Mouse (Mus musculus) cerebellum, adult 18-20 months (tissue): ENCODE measurements around the gene Mpzl2.
A peak's percentile ranks its signal among the peaks of the same experiment; 100 is the strongest.
"Not testable (repeated sequence)": the region's sequence is repeated elsewhere in the genome, so short reads cannot be mapped to it uniquely, and the experiment has no call there.

Source experiments
- DNase-seq, 2 experiments: peaks; one replicate each; pipeline ENCODE4 v3.0.0; 2021

Gene Mpzl2

GRCm38 (mm10) chr9:45037803-45038202 is 1.8 kb upstream of the Mpzl2 start:
- not testable (repeated sequence) for DNase-seq

- DNase-seq = no peak
Measured at GRCm38 (mm10) chr9:45040066-45040845, 657 bp downstream of the Mpzl2 start.

GRCm38 (mm10) chr9:45041131-45041838 is 1.7 kb downstream of the Mpzl2 start:
- no peak for DNase-seq

- DNase-seq = peak; percentile 39 to 41
Measured at GRCm38 (mm10) chr9:45042056-45042720, 2.6 kb downstream of the Mpzl2 start.

GRCm38 (mm10) chr9:45042947-45043346 is 3.3 kb downstream of the Mpzl2 start:
- DNase-seq = peak in 1 of 2 experiments; percentile 19

- DNase-seq = no peak
Measured at GRCm38 (mm10) chr9:45046973-45047372, 7.4 kb downstream of the Mpzl2 start.

GRCm38 (mm10) chr9:45048511-45048910 is 8.9 kb downstream of the Mpzl2 start:
- DNase-seq = peak; percentile 51 to 52

- DNase-seq = no peak
Measured at GRCm38 (mm10) chr9:45049731-45050130, 10.1 kb downstream of the Mpzl2 start.

- no peak for DNase-seq
Measured at GRCm38 (mm10) chr9:45050301-45050700, 10.7 kb downstream of the Mpzl2 start.

- peak; percentile 88 to 92 for DNase-seq
Measured at GRCm38 (mm10) chr9:45055082-45055713, 15.6 kb downstream of the Mpzl2 start, which contains the start of gene Mpzl3. Mpzl3 (plus strand) TSS chr9:45055186.

- no peak for DNase-seq
Measured at GRCm38 (mm10) chr9:45058304-45058940, 18.8 kb downstream of the Mpzl2 start.

GRCm38 (mm10) chr9:45060151-45060550 is 20.6 kb downstream of the Mpzl2 start:
- peak in 1 of 2 experiments; percentile 41 for DNase-seq

- no peak for DNase-seq
Measured at GRCm38 (mm10) chr9:45062677-45063076, 23.1 kb downstream of the Mpzl2 start.

GRCm38 (mm10) chr9:45064421-45064820 is 24.8 kb downstream of the Mpzl2 start:
- no peak for DNase-seq

- DNase-seq = no peak
Measured at GRCm38 (mm10) chr9:45066735-45067134, 27.1 kb downstream of the Mpzl2 start.

GRCm38 (mm10) chr9:45071800-45072199 is 32.2 kb downstream of the Mpzl2 start:
- no peak for DNase-seq

GRCm38 (mm10) chr9:45077859-45078258 is 38.3 kb downstream of the Mpzl2 start:
- DNase-seq = no peak

- no peak for DNase-seq
Measured at GRCm38 (mm10) chr9:45079011-45079410, 39.4 kb downstream of the Mpzl2 start, which contains the start of gene Jaml. Jaml (plus strand) TSS chr9:45079183.

- no peak for DNase-seq
Measured at GRCm38 (mm10) chr9:45083132-45083531, 43.5 kb downstream of the Mpzl2 start.

GRCm38 (mm10) chr9:45084556-45084955 is 45.0 kb downstream of the Mpzl2 start:
- DNase-seq = no peak

GRCm38 (mm10) chr9:45085741-45086690 is 46.4 kb downstream of the Mpzl2 start:
- DNase-seq = peak; percentile 86 to 95
